Mouse (Mus musculus): ENCODE data around the gene Plekhm1.

GRCm38 (mm10) chr11:103318042-103318441 lies 94.4 kb downstream of the Plekhm1 start:
- TF ChIP-seq CTCF (conservative IDR thresholded peaks at IDR 0.05; ENCODE audit: low read length): no peak
- no peak for TF ChIP-seq POU5F1 (IDR thresholded peaks at IDR 0.05; ENCODE audit: borderline replicate concordance, low read length)

All from E14TG2a.4 (cell line).